Mouse (Mus musculus): ENCODE data around the gene Gsk3a. TPM values are rescaled to one million over a fixed set of nuclear protein-coding genes. Genes with fewer than 3 reads are reported as not detected.
"Not testable (repeated sequence)": the region's sequence is repeated elsewhere in the genome, so short reads cannot be mapped to it uniquely, and the experiment has no call there.

Gsk3a gene
- polyA plus RNA-seq, 1 experiment from 2014 or later = 6.4 TPM

DNA sequence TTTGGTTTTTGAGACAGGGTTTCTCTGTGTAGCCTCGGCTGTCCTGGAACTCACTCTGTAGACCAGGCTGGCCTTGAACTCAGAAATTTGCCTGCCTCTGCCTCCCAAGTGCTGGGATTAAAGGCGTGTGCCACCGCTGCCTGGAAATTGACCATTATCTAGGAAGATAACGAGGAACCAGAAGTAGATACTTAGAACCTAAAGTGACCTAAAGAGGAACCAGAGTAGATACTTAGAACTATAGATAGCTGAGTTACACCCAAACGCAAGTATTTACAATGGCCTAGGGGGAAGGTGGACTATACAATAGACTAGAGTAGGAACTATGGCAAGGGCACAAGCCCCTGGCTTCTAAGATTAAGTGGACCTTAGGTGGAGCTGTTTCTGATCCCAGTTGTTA lies 28.1 kb upstream of the Gsk3a start:
- not testable (repeated sequence) for H3K27me3 ChIP-seq; H3K27ac ChIP-seq (replicated peaks); H3K36me3 ChIP-seq (replicated peaks); H3K4me2 ChIP-seq; H3K9ac ChIP-seq; H3K9me3 ChIP-seq (replicated peaks); H3K4me3 ChIP-seq (replicated peaks); ATAC-seq (ENCODE audit: insufficient read depth)
- WGBS (ENCODE audit: insufficient replicate concordance) = 45% methylated on average over 5 of the region's 5 CpGs
- H3K4me1 ChIP-seq (replicated peaks) = peaks cover 53% of the 10 kb centered on the region

DNA sequence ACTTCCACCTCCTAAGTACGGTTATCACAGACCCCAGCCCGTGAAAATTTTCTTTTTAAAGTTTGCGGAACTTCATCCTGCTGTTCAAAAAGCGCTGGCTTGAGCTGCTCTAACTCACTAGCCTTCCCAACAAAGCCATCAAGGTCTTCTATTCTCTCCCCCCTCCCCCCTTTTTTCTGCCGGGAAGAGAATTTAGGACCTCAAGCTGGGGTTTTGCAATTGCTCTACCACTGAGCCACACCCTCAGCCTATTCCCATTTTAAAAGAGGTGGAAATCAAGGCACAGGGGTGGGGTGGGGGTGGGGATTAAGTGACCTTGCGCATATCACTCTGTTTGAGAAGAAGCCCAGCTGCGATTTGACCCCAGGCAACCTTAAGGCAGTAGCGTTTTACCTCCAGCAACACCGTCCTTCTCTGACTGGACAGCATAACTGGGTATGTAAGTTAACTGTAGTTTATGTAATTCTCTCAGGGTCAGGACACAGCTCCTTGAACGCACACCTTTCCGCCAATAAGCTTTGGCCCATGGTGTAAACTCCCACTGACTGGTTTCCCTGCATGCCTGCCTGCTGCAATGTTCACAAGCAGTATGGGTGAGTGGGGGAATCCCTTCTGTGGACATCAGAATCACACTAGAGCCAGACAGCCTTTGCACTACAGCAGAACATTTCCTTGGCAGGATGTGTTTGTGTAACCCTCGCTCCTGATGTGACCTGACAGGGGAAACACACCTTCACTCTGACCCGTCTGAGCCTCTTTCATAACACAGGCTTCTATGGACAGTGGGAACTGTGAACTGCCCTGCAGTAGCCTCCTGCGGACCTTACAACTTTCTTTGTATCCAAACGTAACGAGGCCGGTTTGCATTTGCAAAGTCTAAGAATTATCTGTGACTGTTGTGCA lies 26.6 kb upstream of the Gsk3a start:
- Histone ChIP-seq H3K4me2 (no peak overlapping the region), H3K4me3 (replicated peaks) (no peak overlapping the region), H3K36me3 (replicated peaks) (no peaks in the 10 kb centered on the region), H3K9me3 (replicated peaks) (no peaks in the 10 kb centered on the region), H3K27me3 (no peaks in the 10 kb centered on the region), H3K27ac (replicated peaks) (peak overlapping the region; percentile 9; the same call in 1 of the 2 replicates), H3K9ac (no peak overlapping the region), H3K4me1 (replicated peaks) (peaks cover 38% of the 10 kb centered on the region)
- 51% methylated on average over 17 of the region's 17 CpGs for WGBS (ENCODE audit: insufficient replicate concordance)
- no peak for ATAC-seq (ENCODE audit: insufficient read depth)

DNA sequence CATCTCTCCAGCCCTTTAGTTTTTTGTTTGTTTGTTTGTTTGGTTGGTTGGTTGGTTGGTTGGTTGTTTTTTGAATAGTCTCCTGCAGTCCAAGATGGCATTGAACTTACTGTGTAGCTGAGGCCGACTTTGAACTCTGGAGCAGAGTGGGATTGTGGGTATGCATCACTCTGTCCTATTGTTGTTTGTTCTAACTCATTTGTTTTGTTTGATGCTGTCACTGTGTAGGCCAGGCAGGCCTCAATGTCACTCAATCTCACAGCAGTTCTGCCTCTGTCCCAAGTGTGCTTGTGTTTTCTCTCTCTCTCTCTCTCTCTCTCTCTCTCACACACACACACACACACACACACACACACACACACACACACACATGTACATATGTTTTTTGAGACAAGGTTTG lies 24.2 kb upstream of the Gsk3a start:
- ATAC-seq (ENCODE audit: insufficient read depth) = no peak
- H3K9ac ChIP-seq = no peak overlapping the region
- no peaks in the 10 kb centered on the region for H3K9me3 ChIP-seq (replicated peaks)
- no peak overlapping the region for H3K27ac ChIP-seq (replicated peaks)
- peaks cover 26% of the 10 kb centered on the region for H3K4me1 ChIP-seq (replicated peaks)
- no peak overlapping the region for H3K4me2 ChIP-seq
- no peaks in the 10 kb centered on the region for H3K36me3 ChIP-seq (replicated peaks)
- no peak overlapping the region for H3K4me3 ChIP-seq (replicated peaks)
- H3K27me3 ChIP-seq = no peaks in the 10 kb centered on the region
- 48% methylated on average over 1 of the region's 1 CpGs for WGBS (ENCODE audit: insufficient replicate concordance)

DNA sequence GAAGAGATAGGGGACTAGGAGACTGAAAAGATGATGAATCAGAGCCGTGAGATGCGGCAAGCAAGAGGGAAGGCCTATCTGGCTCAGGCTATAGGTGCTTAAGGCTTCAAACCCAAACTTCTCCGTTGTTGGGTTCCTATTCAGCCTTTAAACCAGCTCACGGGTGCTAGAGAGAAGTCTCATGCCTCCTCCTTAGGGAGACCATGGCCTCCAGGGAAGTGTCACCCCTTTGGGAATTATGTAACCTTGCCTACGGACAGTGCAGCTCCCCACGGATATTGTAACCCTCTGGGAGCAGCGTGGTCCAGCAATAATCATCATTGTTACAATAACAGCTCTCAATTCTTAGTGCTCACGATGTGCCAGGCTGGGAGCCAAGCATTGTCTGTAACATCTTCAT lies 14.2 kb upstream of the Gsk3a start:
- Histone ChIP-seq H3K4me1 (replicated peaks) (peaks cover 52% of the 10 kb centered on the region), H3K27ac (replicated peaks) (peak overlapping the region; percentile 84), H3K4me2 (peak overlapping the region; percentile 99), H3K9me3 (replicated peaks) (no peaks in the 10 kb centered on the region), H3K9ac (0 out of 2 replicates have a peak overlapping the region, but pooled peaks have one; percentile 79), H3K4me3 (replicated peaks) (peak overlapping the region; percentile 78; the same call in 1 of the 2 replicates), H3K27me3 (peaks cover 17% of the 10 kb centered on the region; the same call in 1 of the 2 replicates), H3K36me3 (replicated peaks) (no peaks in the 10 kb centered on the region)
- no peak for ATAC-seq (ENCODE audit: insufficient read depth)
- WGBS (ENCODE audit: insufficient replicate concordance) = 35% methylated on average over 8 of the region's 8 CpGs

DNA sequence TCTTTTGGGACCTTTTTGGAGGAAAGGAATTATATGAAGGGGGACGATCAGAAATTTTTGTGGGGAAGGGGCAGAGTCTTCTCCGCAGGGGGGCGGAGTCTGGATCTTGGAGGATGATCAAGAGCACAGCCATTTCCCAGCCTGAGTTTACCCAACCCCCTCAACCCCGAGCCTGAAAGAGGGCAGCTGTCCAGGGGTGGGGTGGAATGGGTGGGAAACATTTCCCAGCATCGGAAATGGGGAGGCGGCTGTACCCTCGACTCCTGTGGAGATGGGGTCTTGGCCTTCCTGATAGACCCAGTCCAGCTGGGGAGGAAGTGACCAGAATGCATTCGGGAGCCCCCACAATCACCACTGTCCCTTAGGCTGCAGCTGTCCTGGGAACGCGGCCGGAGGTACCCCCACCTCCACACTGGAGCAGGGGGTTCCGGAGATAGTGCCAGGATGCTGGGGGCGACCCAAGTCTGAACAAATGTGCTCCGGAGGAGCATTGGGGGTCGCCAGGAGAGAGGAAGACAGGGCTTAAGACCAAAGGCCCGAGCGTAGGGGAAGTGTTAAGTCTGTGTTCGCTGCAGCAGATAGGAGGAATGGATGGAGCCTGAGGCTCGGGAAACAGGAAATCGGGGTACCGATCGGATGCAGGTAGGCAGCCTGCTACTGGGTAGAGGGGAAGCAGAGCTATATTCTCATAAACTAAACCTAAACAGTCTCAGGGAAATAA lies 13.6 kb upstream of the Gsk3a start:
- Histone ChIP-seq H3K27ac (replicated peaks) (peak overlapping the region; percentile 84), H3K27me3 (peaks cover 17% of the 10 kb centered on the region; the same call in 1 of the 2 replicates), H3K4me2 (peak overlapping the region; percentile 99), H3K4me3 (replicated peaks) (peak overlapping the region; percentile 78), H3K9ac (peak overlapping the region; percentile 79; the same call in 1 of the 2 replicates), H3K9me3 (replicated peaks) (no peaks in the 10 kb centered on the region), H3K36me3 (replicated peaks) (no peaks in the 10 kb centered on the region), H3K4me1 (replicated peaks) (peaks cover 58% of the 10 kb centered on the region)
- WGBS (ENCODE audit: insufficient replicate concordance) = 9% methylated on average over 22 of the region's 22 CpGs
- no peak for ATAC-seq (ENCODE audit: insufficient read depth)

DNA sequence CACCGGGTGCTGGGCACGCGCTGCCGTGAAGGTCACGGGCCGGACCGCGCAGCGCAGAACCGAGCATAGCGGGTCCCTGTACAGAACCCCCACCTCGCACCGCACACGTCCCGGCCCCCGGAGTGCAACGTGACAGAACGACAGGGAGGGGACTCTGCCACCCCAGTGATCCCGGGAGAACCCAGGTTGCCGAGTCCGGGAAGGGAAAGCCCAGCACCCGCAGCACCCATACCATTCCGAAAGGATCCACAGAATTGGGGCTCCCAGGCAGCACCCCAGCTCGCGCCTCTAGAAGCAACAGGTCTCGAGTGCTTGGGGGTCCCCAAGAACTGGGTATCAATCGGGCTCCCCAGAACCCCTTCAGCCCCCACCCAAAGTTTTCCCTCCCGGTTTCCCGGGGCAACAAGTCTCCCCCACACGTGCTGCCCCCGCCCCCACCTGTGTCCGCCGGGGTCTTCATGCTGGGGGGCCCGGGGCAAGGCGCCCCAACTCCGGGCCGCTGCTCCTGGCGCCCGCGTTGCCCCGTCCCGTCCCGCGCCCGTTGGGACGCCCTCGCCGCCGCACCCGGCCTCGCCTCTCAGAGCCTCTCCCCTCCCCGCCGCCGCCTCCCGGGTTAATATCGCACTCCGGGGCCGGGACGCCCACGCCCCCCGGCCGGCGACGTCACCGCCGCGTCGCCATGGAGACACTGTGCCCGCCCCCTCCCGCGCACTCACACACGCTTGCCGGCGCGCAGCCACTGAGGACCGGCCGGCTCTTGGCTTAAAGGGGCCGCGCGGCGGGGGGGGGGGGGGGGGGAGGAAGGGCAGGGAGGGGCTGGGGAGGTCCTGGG lies 12.7 kb upstream of the Gsk3a start, which contains the start of gene Erf:
Erf (minus strand) TSS at position 621 of the 832 bp plus-strand sequence.
- Histone ChIP-seq H3K27me3 (peaks cover 17% of the 10 kb centered on the region; the same call in 1 of the 2 replicates), H3K4me2 (peak within 1 kb of the TSS; percentile 99), H3K4me1 (replicated peaks) (peaks cover 63% of the 10 kb centered on the region), H3K36me3 (replicated peaks) (peaks cover 8% of the 10 kb centered on the region), H3K4me3 (replicated peaks) (peak within 1 kb of the TSS; percentile 78), H3K9ac (peak within 1 kb of the TSS; percentile 79), H3K9me3 (replicated peaks) (no peaks in the 10 kb centered on the region), H3K27ac (replicated peaks) (peak within 1 kb of the TSS; percentile 84)
- WGBS (ENCODE audit: insufficient replicate concordance) = under 1% methylated on average over 73 of the region's 81 CpGs
- peak; percentile 75 for ATAC-seq (ENCODE audit: insufficient read depth)

DNA sequence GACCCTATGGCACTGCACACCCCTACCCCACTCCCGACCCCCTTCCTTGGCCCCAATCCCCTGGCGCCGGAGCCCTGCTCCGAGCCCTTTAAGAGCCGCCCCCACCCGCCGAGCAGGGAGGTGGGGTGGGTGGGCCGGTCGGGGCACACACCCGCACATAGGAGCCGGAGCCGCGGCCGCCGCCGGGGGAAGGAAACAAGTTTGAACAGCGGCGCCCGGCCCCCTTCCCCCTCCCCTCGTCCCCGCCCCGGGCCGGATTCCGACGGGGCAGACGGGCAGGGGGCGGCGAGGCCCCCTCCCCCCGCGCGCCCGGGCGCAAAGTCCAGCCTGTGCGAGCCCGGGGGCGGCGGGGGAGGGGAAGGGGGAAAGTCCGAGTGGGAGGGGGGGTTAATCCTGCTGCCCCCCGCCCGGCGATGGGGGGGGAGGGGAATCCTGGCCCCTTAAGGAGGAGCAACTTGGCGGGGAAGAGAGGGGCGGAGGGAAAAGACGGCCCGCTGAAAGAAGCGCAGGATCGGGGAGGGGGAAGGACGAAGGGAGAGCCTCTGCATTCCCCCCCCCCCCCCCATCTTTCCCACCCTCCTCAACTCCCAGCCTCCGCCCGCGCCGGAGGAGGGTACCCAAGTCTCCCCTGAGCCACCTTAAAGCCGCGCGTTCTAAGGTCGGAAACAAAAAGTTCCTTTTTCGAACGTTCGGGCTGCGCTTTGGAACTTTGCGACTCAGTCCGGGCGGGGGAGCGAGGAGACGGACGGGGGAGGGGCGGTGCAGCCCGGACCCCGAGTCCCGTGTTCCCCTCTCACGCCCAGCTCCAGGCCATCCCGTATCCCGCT lies 11.9 kb upstream of the Gsk3a start:
- H3K27ac ChIP-seq (replicated peaks) = peak overlapping the region; percentile 84
- H3K36me3 ChIP-seq (replicated peaks) = peaks cover 16% of the 10 kb centered on the region
- peak overlapping the region; percentile 79 for H3K9ac ChIP-seq
- no peaks in the 10 kb centered on the region for H3K9me3 ChIP-seq (replicated peaks)
- peak; percentile 28 for ATAC-seq (ENCODE audit: insufficient read depth)
- peak overlapping the region; percentile 99 for H3K4me2 ChIP-seq
- peaks cover 14% of the 10 kb centered on the region; the same call in 1 of the 2 replicates for H3K27me3 ChIP-seq
- peak overlapping the region; percentile 78 for H3K4me3 ChIP-seq (replicated peaks)
- peaks cover 66% of the 10 kb centered on the region for H3K4me1 ChIP-seq (replicated peaks)
- under 1% methylated on average over 51 of the region's 73 CpGs for WGBS (ENCODE audit: insufficient replicate concordance)

DNA sequence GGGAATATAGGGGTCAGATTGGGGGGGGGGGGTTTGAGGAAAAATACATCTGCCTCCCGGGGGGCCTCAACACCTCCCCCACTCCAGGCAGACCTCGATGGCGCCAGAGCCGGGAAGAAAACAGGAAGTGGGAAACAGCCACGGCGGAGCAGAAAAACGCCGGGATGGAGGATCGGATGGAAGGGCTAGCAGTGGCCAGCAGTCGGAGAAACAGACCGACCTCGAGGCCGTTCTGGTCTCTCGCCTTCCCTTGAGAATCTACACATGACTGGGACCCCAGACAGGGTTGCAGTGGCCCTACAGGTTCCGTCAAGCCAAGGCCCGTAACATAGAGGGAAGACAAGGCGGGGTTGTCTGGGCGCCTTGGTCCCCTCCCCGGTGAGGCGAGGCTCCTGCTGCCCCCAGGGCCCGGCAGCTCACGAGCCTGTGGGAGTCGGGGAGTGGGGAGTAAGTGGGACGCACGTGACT lies 11.2 kb upstream of the Gsk3a start:
- peaks cover 66% of the 10 kb centered on the region for H3K4me1 ChIP-seq (replicated peaks)
- H3K9me3 ChIP-seq (replicated peaks) = no peaks in the 10 kb centered on the region
- peaks cover 10% of the 10 kb centered on the region; the same call in 1 of the 2 replicates for H3K27me3 ChIP-seq
- H3K4me2 ChIP-seq = peak overlapping the region; percentile 99
- peaks cover 21% of the 10 kb centered on the region for H3K36me3 ChIP-seq (replicated peaks)
- peak; percentile 2; the same call in 1 of the 2 replicates for ATAC-seq (ENCODE audit: insufficient read depth)
- peak overlapping the region; percentile 79 for H3K9ac ChIP-seq
- peak overlapping the region; percentile 84 for H3K27ac ChIP-seq (replicated peaks)
- WGBS (ENCODE audit: insufficient replicate concordance) = under 1% methylated on average over 25 of the region's 25 CpGs
- peak overlapping the region; percentile 78 for H3K4me3 ChIP-seq (replicated peaks)

DNA sequence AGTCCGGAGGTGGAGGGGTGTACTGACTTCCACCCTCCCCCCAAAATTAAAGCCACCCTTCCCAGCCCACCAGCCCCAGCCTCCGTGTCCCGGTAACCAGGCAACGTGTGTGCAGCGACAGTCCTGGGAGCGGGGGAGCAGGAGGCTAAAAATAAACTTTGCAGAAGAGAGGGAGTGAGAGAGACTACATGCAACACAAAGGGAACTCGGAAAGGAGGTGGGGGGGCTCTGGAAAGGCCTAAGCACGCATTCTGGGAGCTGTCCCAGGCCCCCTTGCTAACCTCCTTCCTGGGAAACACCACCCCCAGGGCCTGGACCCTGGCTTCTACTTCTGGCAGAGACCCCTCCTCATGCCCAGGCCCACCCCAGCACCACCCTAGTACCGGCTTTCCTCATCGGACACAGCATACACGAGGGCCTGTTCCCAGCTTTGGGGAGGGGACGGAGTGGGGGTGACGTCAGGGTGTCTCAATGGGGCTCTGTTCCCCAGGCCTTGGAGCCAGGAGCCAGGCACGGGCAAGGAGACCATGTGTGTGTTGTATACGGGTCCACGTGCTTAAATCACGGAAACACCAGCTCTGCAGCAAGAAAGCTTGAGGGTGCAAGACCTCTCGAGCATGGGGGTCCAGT lies 10.5 kb upstream of the Gsk3a start:
- Histone ChIP-seq H3K36me3 (replicated peaks) (peaks cover 26% of the 10 kb centered on the region), H3K9me3 (replicated peaks) (no peaks in the 10 kb centered on the region), H3K27me3 (peaks cover 10% of the 10 kb centered on the region; the same call in 1 of the 2 replicates), H3K9ac (peak overlapping the region; percentile 79; the same call in 1 of the 2 replicates), H3K4me3 (replicated peaks) (peak overlapping the region; percentile 78), H3K27ac (replicated peaks) (peak overlapping the region; percentile 84), H3K4me2 (peak overlapping the region; percentile 99), H3K4me1 (replicated peaks) (peaks cover 66% of the 10 kb centered on the region)
- 4% methylated on average over 18 of the region's 18 CpGs for WGBS (ENCODE audit: insufficient replicate concordance)
- ATAC-seq (ENCODE audit: insufficient read depth) = no peak
